Mouse (Mus musculus) retina, embryonic 14.5 days (tissue): Measurements from ENCODE around the gene Aox3.

Experiments used
- DNase-seq: peaks from one replicate; pipeline ENCODE4 v3.0.0-alpha.2; 2015; ENCODE audit warnings: low spot score

Aox3 gene

DNA sequence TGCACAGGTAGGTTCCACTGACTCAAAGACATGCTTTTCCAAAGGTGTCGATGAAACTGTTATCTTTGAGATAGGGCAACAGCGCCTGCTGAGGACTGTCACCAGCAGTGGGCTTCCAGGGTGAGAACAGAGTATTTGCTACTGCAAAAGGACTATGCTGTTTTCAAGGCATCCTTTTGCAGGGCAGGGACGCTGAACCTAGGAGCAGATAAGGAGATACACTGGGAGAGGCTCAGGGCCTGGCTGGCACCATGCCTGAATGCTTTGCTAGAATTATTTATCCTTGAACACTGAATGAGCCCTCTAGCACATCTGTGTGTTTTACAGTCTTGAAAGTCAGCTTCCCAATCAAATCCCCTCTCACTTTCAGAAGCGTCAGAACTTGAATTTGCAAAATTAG lies 85.5 kb downstream of the Aox3 start:
- no peak for DNase-seq

DNA sequence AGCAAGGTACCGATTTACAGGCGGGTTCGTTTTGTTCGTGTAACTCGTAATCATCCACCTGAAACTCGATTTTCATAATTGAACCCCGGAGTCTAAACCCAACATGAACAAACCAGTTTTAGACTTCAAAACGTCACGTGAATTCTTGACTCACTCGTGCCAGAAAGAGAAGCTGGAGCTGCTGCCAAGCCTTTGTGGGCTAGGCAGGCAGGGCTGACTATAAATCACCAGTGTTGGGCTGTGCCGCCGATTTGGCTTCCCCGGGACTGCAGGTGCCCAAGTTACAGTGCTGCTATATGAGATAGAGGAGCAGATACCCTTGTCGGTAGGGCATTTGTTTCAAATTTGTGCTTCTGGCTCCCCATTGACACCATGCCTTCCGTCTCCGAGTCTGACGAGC lies 97.3 kb downstream of the Aox3 start, which contains the start of gene Aox4:
TSS of gene Aox4 (plus strand) at position 195 of the 400 bp plus-strand sequence.
- DNase-seq: no peak

- no peak for DNase-seq
Measured at GRCm38 (mm10) chr1:58212805-58213204, 99.9 kb downstream of the Aox3 start.

GRCm38 (mm10) chr1:58213838-58214237 lies 100.9 kb downstream of the Aox3 start:
- DNase-seq: no peak

DNA sequence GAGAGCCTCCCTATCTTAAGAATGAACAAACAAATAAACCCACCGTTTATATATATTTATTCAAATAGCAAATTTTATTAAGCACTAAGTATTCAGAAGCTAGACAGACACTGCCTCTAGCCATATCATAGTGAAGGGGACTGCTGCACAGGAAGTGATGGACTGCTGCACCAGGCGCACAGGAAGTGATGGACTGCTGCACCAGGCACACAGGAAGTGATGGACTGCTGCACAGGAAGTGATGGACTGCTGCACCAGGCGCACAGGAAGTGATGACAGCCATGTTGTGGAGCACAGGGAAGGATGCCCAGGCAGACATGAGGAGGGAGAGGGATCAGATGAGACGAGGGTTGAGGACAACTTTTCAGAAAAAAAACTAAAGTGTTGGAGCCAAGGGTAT lies 102.4 kb downstream of the Aox3 start:
- DNase-seq: no peak

GRCm38 (mm10) chr1:58215956-58216532 lies 103.1 kb downstream of the Aox3 start:
- DNase-seq: no peak

DNA sequence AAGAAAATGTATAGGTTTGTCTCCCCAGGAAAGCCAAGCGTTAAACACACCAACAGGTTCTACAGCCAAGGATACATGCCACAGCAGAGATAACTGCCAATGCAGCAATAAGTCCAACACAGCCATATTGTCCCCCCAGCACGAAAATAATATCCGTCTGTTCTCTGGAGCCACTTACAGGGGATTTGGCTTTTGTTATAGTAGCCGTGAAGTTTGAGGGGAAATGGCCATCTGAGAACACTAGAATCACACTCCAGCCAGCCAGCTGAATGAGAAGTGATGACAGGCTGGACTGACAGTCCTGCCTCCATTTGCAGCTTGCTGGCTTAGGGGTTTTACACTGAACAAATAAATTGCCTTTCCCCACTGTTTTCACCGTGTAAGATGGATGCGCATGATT lies 108.1 kb downstream of the Aox3 start:
- no peak for DNase-seq

GRCm38 (mm10) chr1:58221879-58222278 lies 108.9 kb downstream of the Aox3 start:
- DNase-seq: no peak

- no peak for DNase-seq
Measured at GRCm38 (mm10) chr1:58228086-58228485, 115.2 kb downstream of the Aox3 start.

- DNase-seq: no peak
Measured at GRCm38 (mm10) chr1:58228916-58229315, 116.0 kb downstream of the Aox3 start.

DNA sequence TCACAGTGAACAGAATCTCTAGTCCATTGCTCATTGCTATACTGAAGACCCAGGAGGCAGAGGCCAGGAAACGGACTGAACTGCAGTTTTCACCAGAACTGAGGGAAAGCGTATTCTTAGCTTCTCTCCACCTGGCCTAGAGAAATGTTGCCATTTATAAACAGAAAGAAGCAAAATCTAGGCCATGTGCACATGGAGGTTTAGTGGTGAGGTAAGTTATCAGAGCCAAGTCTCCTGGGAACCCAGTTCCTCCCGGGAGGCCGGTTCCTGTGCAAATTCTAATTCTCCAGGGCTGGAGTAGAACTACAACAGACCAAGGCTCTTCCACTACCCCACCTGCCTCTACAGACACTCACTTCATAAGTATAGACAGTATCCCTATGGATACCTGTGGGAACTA lies 116.8 kb downstream of the Aox3 start:
- DNase-seq: no peak

DNA sequence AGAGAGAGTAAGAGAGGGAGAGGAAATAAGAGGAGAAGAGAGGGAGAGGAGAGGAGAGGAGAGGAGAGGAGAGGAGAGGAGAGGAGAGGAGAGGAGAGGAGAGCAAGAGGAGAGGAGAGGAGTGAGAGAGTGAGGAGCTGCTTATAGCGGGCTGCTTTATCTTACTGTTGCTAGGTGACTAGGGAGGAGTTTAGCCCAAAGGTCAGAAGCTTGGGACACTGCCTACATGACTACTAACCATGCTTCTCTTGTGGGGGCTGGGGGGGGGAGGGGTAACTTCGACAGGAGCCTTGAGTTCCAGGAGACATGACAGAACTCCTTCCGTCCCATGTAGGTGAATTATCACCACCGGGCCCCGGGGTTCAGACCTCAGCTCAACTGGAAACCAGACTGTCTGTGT lies 117.6 kb downstream of the Aox3 start:
- no peak for DNase-seq

GRCm38 (mm10) chr1:58235405-58235804 lies 122.5 kb downstream of the Aox3 start:
- DNase-seq: peak; percentile 6

- no peak for DNase-seq
Measured at GRCm38 (mm10) chr1:58237527-58238299, 124.8 kb downstream of the Aox3 start.

GRCm38 (mm10) chr1:58238440-58238839 lies 125.5 kb downstream of the Aox3 start:
- no peak for DNase-seq

DNA sequence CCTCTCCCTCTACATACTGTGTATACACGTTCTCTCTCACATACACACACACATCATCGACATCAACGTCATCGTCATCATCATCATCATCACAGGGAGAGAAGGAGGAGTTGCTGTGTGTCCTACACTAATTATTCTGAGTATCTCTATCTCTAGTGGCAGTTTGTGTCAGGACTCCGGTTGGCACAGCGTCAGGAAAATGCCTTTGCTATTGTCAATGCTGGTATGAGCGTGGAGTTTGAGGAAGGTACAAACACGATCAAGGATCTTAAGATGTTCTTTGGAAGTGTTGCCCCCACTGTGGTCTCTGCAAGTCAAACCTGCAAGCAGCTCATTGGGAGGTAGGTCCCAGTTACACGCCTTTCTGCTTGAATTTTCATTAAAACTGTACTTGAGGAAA lies 126.0 kb downstream of the Aox3 start:
- no peak for DNase-seq

- no peak for DNase-seq
Measured at GRCm38 (mm10) chr1:58240347-58240746, 127.4 kb downstream of the Aox3 start.

GRCm38 (mm10) chr1:58244487-58244886 lies 131.6 kb downstream of the Aox3 start:
- no peak for DNase-seq

GRCm38 (mm10) chr1:58248518-58248917 lies 135.6 kb downstream of the Aox3 start:
- DNase-seq: no peak
